Mouse (Mus musculus): ENCODE data around the gene Samd13.

The Samd13 gene

DNA sequence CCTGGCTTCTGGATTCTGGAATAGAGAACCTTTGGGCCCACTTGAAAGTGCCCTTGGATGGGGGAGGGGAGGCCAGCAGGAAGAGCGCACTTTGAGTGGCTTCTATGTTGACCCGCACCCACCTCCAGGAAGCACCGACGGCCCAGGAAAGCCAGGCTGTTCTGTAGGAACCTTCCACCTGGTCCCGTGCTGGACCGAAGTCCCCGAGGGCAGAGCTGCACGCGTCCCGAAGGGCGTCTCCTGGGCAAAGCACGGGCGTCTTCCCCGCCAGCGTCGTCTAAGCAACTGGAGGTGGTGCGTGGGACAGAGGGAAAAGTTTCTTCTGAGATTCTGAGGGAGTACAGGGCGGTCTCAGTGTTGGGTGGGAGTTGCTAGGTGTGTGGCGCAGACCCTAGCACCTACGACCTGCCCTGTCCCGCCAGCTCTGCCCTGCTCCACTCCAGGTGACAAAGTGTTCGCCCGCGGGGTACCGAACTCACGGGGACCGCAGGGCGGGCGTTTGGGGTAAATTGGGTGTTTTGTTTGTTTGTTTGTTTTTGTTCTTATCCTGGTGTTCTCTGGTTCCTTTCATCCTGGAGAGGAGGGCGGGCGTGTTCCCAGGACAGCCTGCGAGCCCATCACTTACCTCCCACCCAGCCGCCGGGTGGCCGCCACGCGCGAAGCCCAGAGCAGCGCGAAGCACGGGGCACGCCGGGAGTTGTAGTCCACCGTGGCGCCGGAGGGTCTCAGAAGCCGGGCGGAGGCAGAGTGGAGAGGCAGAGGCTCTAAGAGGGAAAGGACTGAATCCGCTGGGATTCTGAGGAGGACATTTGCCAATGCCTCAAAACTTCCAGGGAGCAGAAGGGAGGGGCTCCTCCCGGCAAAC, at the start of gene Samd13:
Gene Samd13 (minus strand): TSS at position 782 of the 865 bp plus-strand sequence.
- peaks cover 54% of the 10 kb centered on the region for H3K27me3 ChIP-seq (ENCODE audit: insufficient read depth, low read length)
- peak within 1 kb of the TSS; percentile 78 for H3K4me3 ChIP-seq (replicated peaks; ENCODE audit: low read length)
- no peak for TF ChIP-seq NANOG (IDR thresholded peaks at IDR 0.05; ENCODE audit: borderline replicate concordance, low read length)
- TF ChIP-seq POU5F1 (IDR thresholded peaks at IDR 0.05; ENCODE audit: borderline replicate concordance, low read length) = no peak
- TF ChIP-seq CTCF (conservative IDR thresholded peaks at IDR 0.05; ENCODE audit: low read length) = no peak
- peaks cover 11% of the 10 kb centered on the region for H3K4me1 ChIP-seq (replicated peaks; ENCODE audit: low read depth, low read length)
- no peaks in the 10 kb centered on the region for H3K9me3 ChIP-seq (ENCODE audit: low read length)
- no peaks in the 10 kb centered on the region for H3K36me3 ChIP-seq (ENCODE audit: insufficient read depth, low read length)

DNA sequence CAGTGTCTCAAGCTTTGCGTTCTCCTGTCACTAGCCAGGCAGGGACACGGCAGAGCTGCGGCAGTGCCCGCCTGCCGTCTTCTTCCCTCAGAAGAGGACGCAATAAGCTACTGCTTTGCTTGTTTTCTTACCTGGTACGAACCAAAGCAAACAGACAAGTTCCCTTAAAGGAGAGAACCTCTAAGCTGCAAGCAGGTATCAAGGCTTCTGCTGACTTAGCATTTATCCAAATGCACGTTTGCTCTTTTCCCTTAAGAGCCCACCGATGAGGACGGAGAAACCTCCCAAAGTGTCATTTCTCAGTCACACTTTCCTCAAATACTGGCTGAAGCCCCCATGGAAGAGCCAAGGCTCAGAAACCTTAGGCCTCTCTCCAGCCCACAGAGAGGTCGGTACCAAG, 46.1 kb upstream of the Samd13 start:
- no peaks in the 10 kb centered on the region for H3K9me3 ChIP-seq (ENCODE audit: low read length)
- no peak overlapping the region for H3K4me3 ChIP-seq (replicated peaks; ENCODE audit: low read length)
- TF ChIP-seq NANOG (IDR thresholded peaks at IDR 0.05; ENCODE audit: borderline replicate concordance, low read length) (no peak), POU5F1 (IDR thresholded peaks at IDR 0.05; ENCODE audit: borderline replicate concordance, low read length) (no peak), CTCF (conservative IDR thresholded peaks at IDR 0.05; ENCODE audit: low read length) (no peak)
- peaks cover 27% of the 10 kb centered on the region for H3K36me3 ChIP-seq (ENCODE audit: insufficient read depth, low read length)
- H3K4me1 ChIP-seq (replicated peaks; ENCODE audit: low read depth, low read length) = no peaks in the 10 kb centered on the region
- H3K27me3 ChIP-seq (ENCODE audit: insufficient read depth, low read length) = no peaks in the 10 kb centered on the region

DNA sequence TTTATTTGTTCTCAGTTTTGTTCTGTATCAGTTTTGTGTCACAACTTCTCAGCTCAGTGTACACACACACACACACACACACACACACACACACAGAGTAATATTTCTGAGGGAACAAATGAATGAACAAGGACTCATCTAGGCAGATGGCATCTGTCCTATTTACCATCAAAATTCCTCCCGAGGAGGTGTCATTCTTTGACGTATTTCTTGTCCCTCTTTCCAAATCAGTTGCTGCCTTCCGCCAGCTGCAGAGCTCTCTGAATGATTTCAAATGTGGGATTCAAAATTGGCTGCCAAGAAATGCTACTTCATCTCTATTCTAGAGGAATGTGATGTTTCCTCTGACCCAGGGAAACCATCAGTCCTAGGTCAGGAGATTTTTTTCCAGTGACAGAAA, 37.6 kb upstream of the Samd13 start:
- no peak overlapping the region for H3K4me3 ChIP-seq (replicated peaks; ENCODE audit: low read length)
- no peaks in the 10 kb centered on the region for H3K27me3 ChIP-seq (ENCODE audit: insufficient read depth, low read length)
- no peaks in the 10 kb centered on the region for H3K36me3 ChIP-seq (ENCODE audit: insufficient read depth, low read length)
- H3K9me3 ChIP-seq (ENCODE audit: low read length) = no peaks in the 10 kb centered on the region
- TF ChIP-seq CTCF (conservative IDR thresholded peaks at IDR 0.05; ENCODE audit: low read length) (no peak), POU5F1 (IDR thresholded peaks at IDR 0.05; ENCODE audit: borderline replicate concordance, low read length) (no peak)
- H3K4me1 ChIP-seq (replicated peaks; ENCODE audit: low read depth, low read length) = no peaks in the 10 kb centered on the region

DNA sequence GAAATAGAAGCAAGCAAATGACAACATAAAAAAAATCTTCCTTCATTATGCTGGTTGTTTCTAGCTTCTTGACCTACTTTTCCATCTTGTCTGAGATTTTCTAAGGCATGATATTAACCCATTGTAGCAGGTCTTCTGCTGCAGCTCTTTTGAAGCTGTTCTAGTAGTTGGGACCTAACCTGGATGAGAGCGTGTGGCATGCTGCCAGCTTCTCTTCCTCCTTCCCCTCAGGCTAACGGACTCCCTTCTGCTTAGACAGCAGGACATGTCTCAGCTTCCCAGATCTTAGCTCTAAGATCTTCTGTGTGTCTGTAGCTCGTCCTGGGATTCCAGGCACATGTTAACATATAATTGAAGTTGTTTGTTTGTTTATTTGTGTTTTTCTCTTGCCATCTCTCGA, 34.3 kb upstream of the Samd13 start:
- TF ChIP-seq POU5F1 (IDR thresholded peaks at IDR 0.05; ENCODE audit: borderline replicate concordance, low read length) (no peak), NANOG (IDR thresholded peaks at IDR 0.05; ENCODE audit: borderline replicate concordance, low read length) (no peak), CTCF (conservative IDR thresholded peaks at IDR 0.05; ENCODE audit: low read length) (no peak)
- H3K4me3 ChIP-seq (replicated peaks; ENCODE audit: low read length) = no peak overlapping the region
- H3K4me1 ChIP-seq (replicated peaks; ENCODE audit: low read depth, low read length) = no peaks in the 10 kb centered on the region
- no peaks in the 10 kb centered on the region for H3K36me3 ChIP-seq (ENCODE audit: insufficient read depth, low read length)
- H3K27me3 ChIP-seq (ENCODE audit: insufficient read depth, low read length) = no peaks in the 10 kb centered on the region
- no peaks in the 10 kb centered on the region for H3K9me3 ChIP-seq (ENCODE audit: low read length)

DNA sequence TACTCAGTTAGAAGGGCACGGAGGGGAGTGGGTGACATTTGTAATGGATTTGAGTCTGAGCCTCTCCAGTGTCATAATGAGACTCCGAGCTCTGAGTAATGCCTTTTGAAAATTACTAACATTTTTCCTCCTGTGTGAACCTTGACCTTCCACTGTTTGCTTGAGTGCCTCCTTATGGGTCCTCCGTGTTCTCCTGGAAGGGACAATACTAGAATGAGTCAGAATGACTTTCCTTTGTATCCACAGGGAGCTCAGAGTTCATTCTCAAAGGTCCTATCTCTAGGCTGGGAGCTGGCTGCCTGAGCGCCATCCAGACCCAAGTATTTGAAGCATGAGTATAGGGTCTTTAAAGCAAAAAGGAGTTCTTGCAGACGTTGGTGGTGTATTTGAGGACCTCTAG, 32.9 kb upstream of the Samd13 start:
- H3K4me3 ChIP-seq (replicated peaks; ENCODE audit: low read length) = no peak overlapping the region
- TF ChIP-seq NANOG (IDR thresholded peaks at IDR 0.05; ENCODE audit: borderline replicate concordance, low read length) = no peak
- no peak for TF ChIP-seq CTCF (conservative IDR thresholded peaks at IDR 0.05; ENCODE audit: low read length)
- no peak for TF ChIP-seq POU5F1 (IDR thresholded peaks at IDR 0.05; ENCODE audit: borderline replicate concordance, low read length)
- H3K9me3 ChIP-seq (ENCODE audit: low read length) = no peaks in the 10 kb centered on the region
- H3K36me3 ChIP-seq (ENCODE audit: insufficient read depth, low read length) = no peaks in the 10 kb centered on the region
- no peaks in the 10 kb centered on the region for H3K27me3 ChIP-seq (ENCODE audit: insufficient read depth, low read length)
- H3K4me1 ChIP-seq (replicated peaks; ENCODE audit: low read depth, low read length) = no peaks in the 10 kb centered on the region

DNA sequence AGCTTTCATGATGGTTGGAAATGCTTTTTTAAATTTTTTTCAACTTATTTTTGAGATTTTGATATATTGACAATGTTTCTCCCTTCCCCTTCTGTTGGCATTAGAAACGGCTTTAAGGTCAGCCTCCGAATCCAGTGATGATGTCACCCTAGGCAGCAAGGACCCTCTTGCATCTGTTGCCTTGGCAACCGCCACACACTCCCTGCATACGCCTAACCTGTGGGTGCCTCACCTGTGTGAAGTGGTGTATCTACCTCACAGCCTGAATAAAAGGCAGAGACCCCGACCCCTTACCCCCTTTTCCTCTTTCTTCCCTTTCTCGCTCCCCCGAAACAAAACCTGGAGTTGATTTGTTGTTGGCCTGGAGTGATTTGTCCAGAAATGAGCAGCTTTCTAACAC, 26.9 kb upstream of the Samd13 start:
- TF ChIP-seq CTCF (conservative IDR thresholded peaks at IDR 0.05; ENCODE audit: low read length) (no peak), NANOG (IDR thresholded peaks at IDR 0.05; ENCODE audit: borderline replicate concordance, low read length) (no peak), POU5F1 (IDR thresholded peaks at IDR 0.05; ENCODE audit: borderline replicate concordance, low read length) (no peak)

DNA sequence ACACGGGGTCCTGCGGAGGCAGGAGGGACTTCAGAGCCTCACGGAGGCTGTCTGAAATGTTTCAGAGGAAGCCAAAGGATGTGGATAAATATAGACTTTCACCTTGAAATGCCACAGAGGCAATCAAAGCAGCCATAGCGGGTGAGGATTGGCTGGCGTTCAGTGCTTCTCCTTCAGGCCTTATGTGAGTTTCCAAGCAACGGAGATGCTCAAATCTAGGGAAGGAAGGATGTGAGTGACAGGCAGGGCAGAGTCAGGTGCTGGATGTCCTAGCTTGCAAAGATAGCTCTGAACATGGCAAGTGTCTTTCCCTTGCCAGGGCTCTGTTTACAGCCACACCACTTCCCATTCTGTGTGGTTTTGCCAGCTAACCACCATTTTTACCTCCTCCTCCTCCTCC, 26.2 kb upstream of the Samd13 start:
- no peaks in the 10 kb centered on the region for H3K27me3 ChIP-seq (ENCODE audit: insufficient read depth, low read length)

More for the DNA sequence above, 26.9 kb upstream of the Samd13 start:
- Histone ChIP-seq H3K36me3 (ENCODE audit: insufficient read depth, low read length) (no peaks in the 10 kb centered on the region), H3K9me3 (ENCODE audit: low read length) (no peaks in the 10 kb centered on the region), H3K4me1 (replicated peaks; ENCODE audit: low read depth, low read length) (no peaks in the 10 kb centered on the region), H3K4me3 (replicated peaks; ENCODE audit: low read length) (no peak overlapping the region), H3K27me3 (ENCODE audit: insufficient read depth, low read length) (no peaks in the 10 kb centered on the region)

DNA sequence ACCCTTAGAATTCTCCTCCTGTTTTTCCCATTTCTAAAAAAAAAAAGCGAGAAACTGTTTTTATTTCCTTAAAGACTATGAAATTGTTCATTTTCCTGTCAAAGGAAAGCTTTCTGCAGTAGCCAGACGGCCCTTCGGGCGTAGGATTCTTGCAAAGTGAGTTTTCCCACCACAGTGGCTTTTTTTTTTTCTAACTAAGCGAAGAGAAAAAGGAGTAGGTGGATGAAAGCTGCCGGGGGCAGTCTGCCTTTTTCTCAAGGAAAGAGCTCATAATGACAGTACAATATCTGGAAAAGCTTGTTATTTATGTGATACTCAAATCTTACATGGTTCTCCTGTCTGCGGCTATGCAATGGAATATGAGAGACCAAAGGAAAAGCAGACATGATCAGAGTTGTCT, 25.7 kb upstream of the Samd13 start:
- Histone ChIP-seq H3K4me1 (replicated peaks; ENCODE audit: low read depth, low read length) (no peaks in the 10 kb centered on the region), H3K36me3 (ENCODE audit: insufficient read depth, low read length) (no peaks in the 10 kb centered on the region), H3K9me3 (ENCODE audit: low read length) (no peaks in the 10 kb centered on the region), H3K4me3 (replicated peaks; ENCODE audit: low read length) (no peak overlapping the region), H3K27me3 (ENCODE audit: insufficient read depth, low read length) (no peaks in the 10 kb centered on the region)
- no peak for TF ChIP-seq POU5F1 (IDR thresholded peaks at IDR 0.05; ENCODE audit: borderline replicate concordance, low read length)
- no peak for TF ChIP-seq NANOG (IDR thresholded peaks at IDR 0.05; ENCODE audit: borderline replicate concordance, low read length)
- no peak for TF ChIP-seq CTCF (conservative IDR thresholded peaks at IDR 0.05; ENCODE audit: low read length)

More for the DNA sequence above, 26.2 kb upstream of the Samd13 start:
- Histone ChIP-seq H3K9me3 (ENCODE audit: low read length) (no peaks in the 10 kb centered on the region), H3K36me3 (ENCODE audit: insufficient read depth, low read length) (no peaks in the 10 kb centered on the region), H3K4me3 (replicated peaks; ENCODE audit: low read length) (no peak overlapping the region), H3K4me1 (replicated peaks; ENCODE audit: low read depth, low read length) (no peaks in the 10 kb centered on the region)
- no peak for TF ChIP-seq NANOG (IDR thresholded peaks at IDR 0.05; ENCODE audit: borderline replicate concordance, low read length)

DNA sequence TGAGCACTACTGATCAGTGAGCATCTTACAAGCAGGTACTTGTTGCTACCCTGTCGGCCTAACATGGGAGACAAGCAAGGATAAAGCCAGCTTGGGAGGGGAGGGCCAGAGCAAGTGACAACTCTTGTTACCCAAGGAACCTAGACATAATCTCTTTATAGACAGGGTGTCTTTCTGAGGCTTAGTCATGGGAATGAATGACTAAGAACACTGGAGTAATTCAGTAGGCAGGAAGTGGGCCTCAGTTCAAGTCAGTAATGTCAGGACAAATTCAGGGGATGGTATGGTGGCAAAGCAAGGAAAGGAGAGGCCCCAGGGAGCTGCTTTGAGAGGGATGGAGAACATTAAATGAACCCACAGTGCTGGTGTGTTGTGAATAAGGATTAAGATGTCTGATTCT, 23.7 kb upstream of the Samd13 start:
- TF ChIP-seq CTCF (conservative IDR thresholded peaks at IDR 0.05; ENCODE audit: low read length) (no peak), POU5F1 (IDR thresholded peaks at IDR 0.05; ENCODE audit: borderline replicate concordance, low read length) (no peak), NANOG (IDR thresholded peaks at IDR 0.05; ENCODE audit: borderline replicate concordance, low read length) (no peak)
- Histone ChIP-seq H3K36me3 (ENCODE audit: insufficient read depth, low read length) (no peaks in the 10 kb centered on the region), H3K4me1 (replicated peaks; ENCODE audit: low read depth, low read length) (no peaks in the 10 kb centered on the region), H3K9me3 (ENCODE audit: low read length) (peaks cover 5% of the 10 kb centered on the region; the same call in 1 of the 2 replicates), H3K27me3 (ENCODE audit: insufficient read depth, low read length) (no peaks in the 10 kb centered on the region), H3K4me3 (replicated peaks; ENCODE audit: low read length) (no peak overlapping the region)

Measured in E14TG2a.4 (cell line).